Mouse (Mus musculus): Measurements from ENCODE around the gene Gpr15. TPM values are rescaled to one million over a fixed set of nuclear protein-coding genes. Genes with fewer than 3 reads are reported as not detected.

Gene Gpr15
- polyA plus RNA-seq, 1 experiment from 2014 or later: not detected

GRCm38 (mm10) chr16:58707276-58707905 is 11.5 kb downstream of the Gpr15 start:
- no peak for ATAC-seq (ENCODE audit: low FRiP score)
- WGBS: 91% methylated on average over 4 of the region's 4 CpGs
- H3K9me3 ChIP-seq (ENCODE audit: control insufficient read depth, low read length): no peaks in the 10 kb centered on the region
- no peak overlapping the region for H3K27ac ChIP-seq (ENCODE audit: low read depth, low read length)
- no peaks in the 10 kb centered on the region for H3K27me3 ChIP-seq (ENCODE audit: control insufficient read depth, insufficient read depth, low read length)
- no peak overlapping the region for H3K9ac ChIP-seq (ENCODE audit: low read length)
- H3K36me3 ChIP-seq (ENCODE audit: control insufficient read depth, insufficient read depth, low read length): no peaks in the 10 kb centered on the region
- H3K4me1 ChIP-seq (ENCODE audit: control insufficient read depth, insufficient read depth, low read length): no peaks in the 10 kb centered on the region
- no peak overlapping the region for H3K4me2 ChIP-seq
- no peak for DNase-seq (ENCODE audit: low spot score, missing footprints)
- H3K4me3 ChIP-seq (ENCODE audit: low read depth, low read length): no peak overlapping the region

DNA sequence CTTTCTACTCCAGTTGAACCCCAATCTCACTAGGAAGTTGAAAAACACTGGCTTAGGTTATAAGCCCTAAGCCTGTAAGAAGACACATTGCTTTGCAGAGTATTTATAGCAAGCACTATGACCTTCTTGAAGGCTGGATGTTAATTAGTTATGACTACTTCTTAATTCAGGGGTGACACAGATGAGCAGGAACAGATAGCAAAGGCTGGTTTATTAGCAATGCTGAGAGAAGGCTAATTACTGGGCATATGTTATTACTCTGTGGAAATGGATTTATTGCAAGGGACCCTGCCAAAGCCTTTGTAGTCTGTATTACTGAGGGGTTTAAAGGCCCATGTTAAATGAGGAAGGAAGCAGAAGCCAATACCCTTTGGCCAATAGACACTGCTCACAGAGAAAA is 13.9 kb downstream of the Gpr15 start:
- no peak overlapping the region for H3K4me3 ChIP-seq (ENCODE audit: low read depth, low read length)
- H3K4me2 ChIP-seq: no peak overlapping the region
- H3K36me3 ChIP-seq (ENCODE audit: control insufficient read depth, insufficient read depth, low read length): no peaks in the 10 kb centered on the region
- H3K9me3 ChIP-seq (ENCODE audit: control insufficient read depth, low read length): no peaks in the 10 kb centered on the region
- ATAC-seq (ENCODE audit: low FRiP score): no peak
- no peak for DNase-seq (ENCODE audit: low spot score, missing footprints)
- no peak overlapping the region for H3K9ac ChIP-seq (ENCODE audit: low read length)
- H3K27me3 ChIP-seq (ENCODE audit: control insufficient read depth, insufficient read depth, low read length): no peaks in the 10 kb centered on the region
- H3K27ac ChIP-seq (ENCODE audit: low read depth, low read length): no peak overlapping the region
- no peaks in the 10 kb centered on the region for H3K4me1 ChIP-seq (ENCODE audit: control insufficient read depth, insufficient read depth, low read length)

DNA sequence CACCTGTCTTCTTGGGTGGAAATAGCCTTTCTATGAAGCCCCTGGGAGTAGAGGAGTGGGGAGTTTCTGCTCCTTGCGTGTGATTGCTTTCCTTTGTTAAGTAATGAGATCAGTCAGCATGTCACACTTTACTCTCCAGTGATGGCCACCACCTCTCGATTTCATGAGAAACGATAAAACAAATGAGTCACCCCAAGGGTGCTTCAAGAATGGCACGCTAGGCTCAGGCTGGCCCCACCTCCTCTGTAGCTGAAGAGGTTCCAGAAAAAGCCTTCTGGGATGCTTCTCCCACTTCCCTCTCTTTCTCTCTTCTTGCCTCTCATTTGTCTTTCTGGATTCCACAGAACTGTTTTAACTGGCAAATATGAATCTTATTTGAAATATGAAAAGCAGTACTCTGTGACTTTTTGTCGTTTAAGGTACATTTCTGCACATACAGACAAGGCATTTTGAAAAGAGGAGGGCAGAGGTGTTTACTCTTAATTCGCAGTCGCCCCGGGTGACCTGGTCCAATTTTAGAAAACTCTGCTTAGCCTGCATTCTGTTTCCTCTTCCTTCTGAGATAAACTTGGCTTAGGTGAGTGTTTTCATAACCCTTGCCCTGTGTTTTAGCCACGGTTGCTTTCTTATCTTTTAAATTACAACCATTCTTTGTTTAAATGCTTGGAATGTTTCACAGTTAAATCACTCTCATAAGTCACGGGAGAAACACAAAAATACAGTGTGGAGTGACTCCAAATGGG is 15.3 kb downstream of the Gpr15 start:
- WGBS: 61% methylated on average over 10 of the region's 10 CpGs
- ATAC-seq (ENCODE audit: low FRiP score) (no peak), DNase-seq (ENCODE audit: low spot score, missing footprints) (no peak)
- H3K27me3 ChIP-seq (ENCODE audit: control insufficient read depth, insufficient read depth, low read length): no peaks in the 10 kb centered on the region
- H3K9ac ChIP-seq (ENCODE audit: low read length): no peak overlapping the region
- no peak overlapping the region for H3K27ac ChIP-seq (ENCODE audit: low read depth, low read length)
- no peak overlapping the region for H3K4me2 ChIP-seq
- no peaks in the 10 kb centered on the region for H3K9me3 ChIP-seq (ENCODE audit: control insufficient read depth, low read length)
- no peak overlapping the region for H3K4me3 ChIP-seq (ENCODE audit: low read depth, low read length)
- H3K4me1 ChIP-seq (ENCODE audit: control insufficient read depth, insufficient read depth, low read length): no peaks in the 10 kb centered on the region
- H3K36me3 ChIP-seq (ENCODE audit: control insufficient read depth, insufficient read depth, low read length): no peaks in the 10 kb centered on the region

- no peaks in the 10 kb centered on the region for H3K36me3 ChIP-seq (ENCODE audit: control insufficient read depth, insufficient read depth, low read length)
- H3K9me3 ChIP-seq (ENCODE audit: control insufficient read depth, low read length): no peaks in the 10 kb centered on the region
- 89% methylated on average over 10 of the region's 10 CpGs for WGBS
- no peak overlapping the region for H3K4me2 ChIP-seq
- no peaks in the 10 kb centered on the region for H3K4me1 ChIP-seq (ENCODE audit: control insufficient read depth, insufficient read depth, low read length)
- DNase-seq (ENCODE audit: low spot score, missing footprints) (no peak), ATAC-seq (ENCODE audit: low FRiP score) (no peak)
- H3K27me3 ChIP-seq (ENCODE audit: control insufficient read depth, insufficient read depth, low read length): no peaks in the 10 kb centered on the region
- no peak overlapping the region for H3K4me3 ChIP-seq (ENCODE audit: low read depth, low read length)
- no peak overlapping the region for H3K9ac ChIP-seq (ENCODE audit: low read length)
- H3K27ac ChIP-seq (ENCODE audit: low read depth, low read length): no peak overlapping the region
Observed at GRCm38 (mm10) chr16:58702329-58702932, 16.4 kb downstream of the Gpr15 start.

GRCm38 (mm10) chr16:58701779-58702178 is 17.1 kb downstream of the Gpr15 start:
- Histone ChIP-seq H3K36me3 (ENCODE audit: control insufficient read depth, insufficient read depth, low read length) (no peaks in the 10 kb centered on the region), H3K27ac (ENCODE audit: low read depth, low read length) (no peak overlapping the region), H3K9me3 (ENCODE audit: control insufficient read depth, low read length) (no peaks in the 10 kb centered on the region), H3K9ac (ENCODE audit: low read length) (no peak overlapping the region), H3K4me3 (ENCODE audit: low read depth, low read length) (no peak overlapping the region), H3K4me1 (ENCODE audit: control insufficient read depth, insufficient read depth, low read length) (no peaks in the 10 kb centered on the region), H3K4me2 (no peak overlapping the region), H3K27me3 (ENCODE audit: control insufficient read depth, insufficient read depth, low read length) (no peaks in the 10 kb centered on the region)
- DNase-seq (ENCODE audit: low spot score, missing footprints): no peak
- ATAC-seq (ENCODE audit: low FRiP score): no peak
- 78% methylated on average over 6 of the region's 6 CpGs for WGBS

DNA sequence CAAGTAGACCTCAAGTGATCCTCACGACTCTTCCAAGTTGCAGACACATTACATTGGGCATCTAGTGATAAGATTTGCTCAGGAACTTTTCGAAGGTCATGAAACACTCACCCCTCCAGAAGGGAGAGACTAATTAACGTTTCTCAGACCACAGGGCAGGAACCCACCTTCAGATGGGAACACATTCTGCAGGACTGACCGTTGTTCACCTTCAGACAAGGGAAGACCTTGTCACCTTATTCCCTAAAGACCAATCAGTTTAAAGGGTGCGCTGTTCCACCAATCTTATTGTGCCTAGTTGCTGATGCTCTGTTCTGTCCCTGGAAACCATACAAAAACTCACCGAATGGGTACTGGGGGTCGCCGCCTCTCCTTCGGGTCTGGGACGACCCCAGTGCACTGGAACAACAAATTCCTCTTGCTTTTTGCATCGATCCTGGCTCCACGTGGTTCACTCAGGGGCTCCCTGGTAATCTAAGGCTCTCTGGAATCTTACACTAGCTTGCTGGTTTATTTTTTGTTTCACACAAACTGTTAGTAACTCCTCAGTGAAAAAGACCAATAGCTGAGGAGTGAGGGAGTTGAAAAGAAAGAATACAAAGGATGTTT is 17.9 kb downstream of the Gpr15 start:
- DNase-seq (ENCODE audit: low spot score, missing footprints): no peak
- Histone ChIP-seq H3K4me2 (no peak overlapping the region), H3K36me3 (ENCODE audit: control insufficient read depth, insufficient read depth, low read length) (no peaks in the 10 kb centered on the region), H3K4me1 (ENCODE audit: control insufficient read depth, insufficient read depth, low read length) (no peaks in the 10 kb centered on the region), H3K27me3 (ENCODE audit: control insufficient read depth, insufficient read depth, low read length) (no peaks in the 10 kb centered on the region), H3K27ac (ENCODE audit: low read depth, low read length) (no peak overlapping the region), H3K9ac (ENCODE audit: low read length) (no peak overlapping the region), H3K4me3 (ENCODE audit: low read depth, low read length) (no peak overlapping the region), H3K9me3 (ENCODE audit: control insufficient read depth, low read length) (no peaks in the 10 kb centered on the region)
- WGBS: 91% methylated on average over 12 of the region's 12 CpGs
- no peak for ATAC-seq (ENCODE audit: low FRiP score)

GRCm38 (mm10) chr16:58700174-58700573 is 18.7 kb downstream of the Gpr15 start:
- Histone ChIP-seq H3K27ac (ENCODE audit: low read depth, low read length) (no peak overlapping the region), H3K9me3 (ENCODE audit: control insufficient read depth, low read length) (no peaks in the 10 kb centered on the region), H3K4me1 (ENCODE audit: control insufficient read depth, insufficient read depth, low read length) (no peaks in the 10 kb centered on the region), H3K36me3 (ENCODE audit: control insufficient read depth, insufficient read depth, low read length) (no peaks in the 10 kb centered on the region), H3K27me3 (ENCODE audit: control insufficient read depth, insufficient read depth, low read length) (no peaks in the 10 kb centered on the region), H3K9ac (ENCODE audit: low read length) (no peak overlapping the region), H3K4me2 (no peak overlapping the region), H3K4me3 (ENCODE audit: low read depth, low read length) (no peak overlapping the region)
- 86% methylated on average over 6 of the region's 6 CpGs for WGBS
- ATAC-seq (ENCODE audit: low FRiP score) (no peak), DNase-seq (ENCODE audit: low spot score, missing footprints) (no peak)

GRCm38 (mm10) chr16:58697261-58697660 is 21.6 kb downstream of the Gpr15 start:
- H3K27ac ChIP-seq (ENCODE audit: low read depth, low read length): no peak overlapping the region
- ATAC-seq (ENCODE audit: low FRiP score) (no peak), DNase-seq (ENCODE audit: low spot score, missing footprints) (no peak)
- no peaks in the 10 kb centered on the region for H3K27me3 ChIP-seq (ENCODE audit: control insufficient read depth, insufficient read depth, low read length)
- no peak overlapping the region for H3K4me2 ChIP-seq
- no peak overlapping the region for H3K4me3 ChIP-seq (ENCODE audit: low read depth, low read length)
- WGBS: 100% methylated on average over 1 of the region's 1 CpGs
- no peak overlapping the region for H3K9ac ChIP-seq (ENCODE audit: low read length)
- H3K4me1 ChIP-seq (ENCODE audit: control insufficient read depth, insufficient read depth, low read length): no peaks in the 10 kb centered on the region
- no peaks in the 10 kb centered on the region for H3K9me3 ChIP-seq (ENCODE audit: control insufficient read depth, low read length)
- no peaks in the 10 kb centered on the region for H3K36me3 ChIP-seq (ENCODE audit: control insufficient read depth, insufficient read depth, low read length)

GRCm38 (mm10) chr16:58696796-58697195 is 22.1 kb downstream of the Gpr15 start:
- Histone ChIP-seq H3K27me3 (ENCODE audit: control insufficient read depth, insufficient read depth, low read length) (no peaks in the 10 kb centered on the region), H3K9ac (ENCODE audit: low read length) (no peak overlapping the region), H3K27ac (ENCODE audit: low read depth, low read length) (no peak overlapping the region), H3K4me1 (ENCODE audit: control insufficient read depth, insufficient read depth, low read length) (no peaks in the 10 kb centered on the region), H3K36me3 (ENCODE audit: control insufficient read depth, insufficient read depth, low read length) (no peaks in the 10 kb centered on the region), H3K9me3 (ENCODE audit: control insufficient read depth, low read length) (no peaks in the 10 kb centered on the region), H3K4me3 (ENCODE audit: low read depth, low read length) (no peak overlapping the region), H3K4me2 (no peak overlapping the region)
- DNase-seq (ENCODE audit: low spot score, missing footprints) (no peak), ATAC-seq (ENCODE audit: low FRiP score) (no peak)
- 90% methylated on average over 3 of the region's 3 CpGs for WGBS
